Mouse (Mus musculus) spleen, adult 2 months (tissue): ENCODE data around the gene Mansc1. TPM values are rescaled to one million over a fixed set of nuclear protein-coding genes. Genes with fewer than 3 reads are reported as not detected.

Experiments
- DNase-seq, 2 experiments: peaks; one replicate each; pipeline versions ENCODE4 v3.0.0 to v3.0.0-alpha.2; 2012 to 2021; ENCODE audit warnings: low spot score in 2 of 2, low read depth in 1 of 2
- H3K27ac ChIP-seq: fragments of 200-500 bp; 2 replicates; pipeline ENCODE4 v1.5.1; 2012; ENCODE audit warnings: low read length, inconsistent platforms; ENCODE audit not compliant: insufficient read depth
- H3K27me3 ChIP-seq: fragments of 200-500 bp; 2 replicates; pipeline ENCODE4 v1.6.1; 2012; ENCODE audit warnings: mild to moderate bottlenecking, moderate library complexity, low read length, inconsistent platforms; ENCODE audit not compliant: control insufficient read depth, insufficient read depth
- H3K36me3 ChIP-seq: fragments of 200-500 bp; 2 replicates; pipeline ENCODE4 v1.6.1; 2012; ENCODE audit warnings: mild to moderate bottlenecking, low read length, inconsistent platforms; ENCODE audit not compliant: control insufficient read depth, insufficient read depth
- H3K4me1 ChIP-seq: fragments of 200-500 bp; 2 replicates; pipeline ENCODE4 v1.6.1; 2011; ENCODE audit warnings: inconsistent platforms; ENCODE audit not compliant: control insufficient read depth, insufficient read depth, insufficient read length
- H3K4me3 ChIP-seq: fragments of 200-500 bp; 2 replicates; pipeline ENCODE4 v1.5.1; 2011; ENCODE audit warnings: mild to moderate bottlenecking, inconsistent platforms; ENCODE audit not compliant: insufficient read depth, insufficient read length; ENCODE audit errors: extremely low read depth
- CTCF ChIP-seq: fragments of 200-500 bp; IDR thresholded peaks from 2 replicates; pipeline ENCODE4 v1.5.1; 2011; ENCODE audit warnings: mild to moderate bottlenecking, inconsistent platforms; ENCODE audit not compliant: insufficient read depth, insufficient read length, insufficient replicate concordance; ENCODE audit errors: extremely low read depth
- POLR2A ChIP-seq: fragments of 200-500 bp; IDR thresholded peaks from 2 replicates; pipeline ENCODE4 v1.6.1; 2011; ENCODE audit warnings: low read depth, low read length, inconsistent platforms
- WGBS: fragments of 180-500 bp; shearing (Covaris S2); methylation state at CpG from one replicate; pipeline ENCODE4 v1.1.7; 2018; 5-methylcytosine and 5-hydroxymethylcytosine counted together
- polyA plus RNA-seq: library from polyadenylated mRNA; depleted of rRNA; stranded (reverse); fragments of >200 nt; gene quantifications from 2 replicates; pipeline ENCODE4 v1.2.3, GENCODE M21; 2012

Mansc1 gene
- polyA plus RNA-seq, 1 experiment = 1.4 TPM

- no peaks in the 10 kb centered on the region for H3K4me1 ChIP-seq
- 85% methylated on average over 3 of the region's 3 CpGs for WGBS
- no peak within 1 kb of the TSS for H3K4me3 ChIP-seq
- H3K27me3 ChIP-seq = no peaks in the 10 kb centered on the region
- DNase-seq = no peak
- H3K27ac ChIP-seq = no peak within 1 kb of the TSS
- H3K36me3 ChIP-seq = no peaks in the 10 kb centered on the region
- TF ChIP-seq POLR2A = no peak
- TF ChIP-seq CTCF = no peak
Measured at GRCm38 (mm10) chr6:134639210-134639609, 6.9 kb upstream of the Mansc1 start, which contains the start of gene Borcs5. Borcs5 (plus strand) TSS chr6:134639510.

GRCm38 (mm10) chr6:134636476-134636875 is 4.2 kb upstream of the Mansc1 start:
- Histone ChIP-seq H3K36me3 (no peaks in the 10 kb centered on the region), H3K4me1 (no peaks in the 10 kb centered on the region), H3K27me3 (no peaks in the 10 kb centered on the region), H3K4me3 (no peak overlapping the region), H3K27ac (no peak overlapping the region)
- 87% methylated on average over 4 of the region's 4 CpGs for WGBS
- no peak for TF ChIP-seq CTCF
- no peak for TF ChIP-seq POLR2A
- DNase-seq = no peak

- Histone ChIP-seq H3K27me3 (no peaks in the 10 kb centered on the region), H3K4me1 (no peaks in the 10 kb centered on the region), H3K4me3 (no peak overlapping the region), H3K36me3 (no peaks in the 10 kb centered on the region), H3K27ac (no peak overlapping the region)
- WGBS = 78% methylated on average over 8 of the region's 8 CpGs
- TF ChIP-seq CTCF (no peak), POLR2A (no peak)
- no peak for DNase-seq
Measured at GRCm38 (mm10) chr6:134633553-134633952, 1.3 kb upstream of the Mansc1 start.

- Histone ChIP-seq H3K27me3 (no peaks in the 10 kb centered on the region), H3K4me3 (no peak overlapping the region; the same call in 1 of the 2 replicates), H3K4me1 (no peaks in the 10 kb centered on the region), H3K27ac (no peak overlapping the region), H3K36me3 (no peaks in the 10 kb centered on the region)
- WGBS = 82% methylated on average over 5 of the region's 5 CpGs
- no peak for TF ChIP-seq CTCF
- no peak for TF ChIP-seq POLR2A
- no peak for DNase-seq
Measured at GRCm38 (mm10) chr6:134632756-134633155, 468 bp upstream of the Mansc1 start.

- no peak for DNase-seq
- Histone ChIP-seq H3K36me3 (no peaks in the 10 kb centered on the region), H3K27ac (no peak overlapping the region), H3K27me3 (no peaks in the 10 kb centered on the region), H3K4me3 (no peak overlapping the region), H3K4me1 (no peaks in the 10 kb centered on the region)
- TF ChIP-seq CTCF (no peak), POLR2A (no peak)
- WGBS = 58% methylated on average over 9 of the region's 9 CpGs
Measured at GRCm38 (mm10) chr6:134630447-134630846, 1.8 kb downstream of the Mansc1 start.

GRCm38 (mm10) chr6:134626564-134626963 is 5.7 kb downstream of the Mansc1 start:
- Histone ChIP-seq H3K36me3 (no peaks in the 10 kb centered on the region), H3K4me1 (no peaks in the 10 kb centered on the region), H3K27me3 (no peaks in the 10 kb centered on the region), H3K4me3 (no peak overlapping the region), H3K27ac (no peak overlapping the region)
- TF ChIP-seq CTCF = no peak
- no peak for TF ChIP-seq POLR2A
- no peak for DNase-seq
- WGBS = 91% methylated on average over 1 of the region's 1 CpGs

- DNase-seq = no peak
- 97% methylated on average over 12 of the region's 12 CpGs for WGBS
- Histone ChIP-seq H3K4me1 (no peaks in the 10 kb centered on the region), H3K27ac (no peak overlapping the region), H3K27me3 (no peaks in the 10 kb centered on the region), H3K4me3 (no peak overlapping the region), H3K36me3 (no peaks in the 10 kb centered on the region)
- TF ChIP-seq CTCF (no peak), POLR2A (no peak)
Measured at GRCm38 (mm10) chr6:134625431-134625830, 6.9 kb downstream of the Mansc1 start.
